ENCODE assay signal across 8 mouse cellular contexts in the genomic region with DNA sequence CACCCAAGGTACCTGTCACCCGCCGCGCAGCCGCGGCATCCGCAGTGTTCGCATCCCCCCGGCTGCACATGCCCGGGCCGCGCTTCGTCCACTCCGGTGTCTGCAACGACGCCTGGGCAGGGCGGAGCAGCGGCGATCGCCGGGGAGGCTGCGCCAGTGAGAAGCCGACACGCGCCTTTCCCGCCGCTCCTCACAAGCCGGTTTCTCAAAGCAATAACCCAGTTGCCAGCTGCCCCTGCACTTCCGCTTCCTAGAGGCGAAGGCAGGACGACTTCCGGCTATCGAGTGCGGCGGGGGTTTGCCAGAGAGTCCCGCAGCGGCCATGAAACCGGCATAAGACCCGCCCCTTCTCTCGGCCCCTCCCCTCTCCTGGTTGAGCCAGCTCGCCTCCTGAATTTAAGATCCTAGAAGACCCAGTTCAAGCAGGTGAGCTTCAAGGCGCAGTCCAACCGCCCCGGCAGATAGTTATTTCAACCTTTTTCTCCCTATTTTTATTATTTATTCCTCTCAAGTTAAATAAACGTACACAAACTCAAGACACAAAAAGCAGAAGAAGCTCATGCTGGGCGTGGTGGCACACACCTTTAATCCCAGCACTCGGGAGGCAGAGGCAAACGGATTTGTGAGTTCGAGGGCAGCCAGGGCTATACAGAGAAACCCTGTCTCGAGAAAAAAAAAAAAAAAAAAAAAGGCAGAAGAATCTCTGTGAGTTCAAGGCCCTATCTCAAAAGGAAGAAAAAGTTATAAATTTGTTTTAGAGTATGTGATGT. TPM values are rescaled to one million over a fixed set of nuclear protein-coding genes. Genes with fewer than 3 reads are reported as not detected.
DNase-seq lines count a peak whose midpoint lies in the region; ATAC-seq lines count a peak whose summit lies in the region.

A gene (minus strand): TSS at position 663 of the 770 bp plus-strand sequence.

- no peaks in the 10 kb centered on the region for H3K9me3 ChIP-seq in hindbrain, embryonic 15.5 days

- no peaks in the 10 kb centered on the region for H3K36me3 ChIP-seq in hindbrain, embryonic 15.5 days

- H3K9ac ChIP-seq in hindbrain, embryonic 15.5 days = peak within 1 kb of the TSS; percentile 64

- H3K27me3 ChIP-seq in hindbrain, embryonic 15.5 days = no peaks in the 10 kb centered on the region

- H3K4me2 ChIP-seq in hindbrain, embryonic 15.5 days = peak within 1 kb of the TSS; percentile 74

- H3K27ac ChIP-seq in hindbrain, embryonic 15.5 days (replicated peaks) = peak within 1 kb of the TSS; percentile 80

- H3K4me1 ChIP-seq in hindbrain, embryonic 15.5 days (replicated peaks) = peaks cover 21% of the 10 kb centered on the region

- WGBS in hindbrain, embryonic 15.5 days = 3% methylated on average over 48 of the region's 49 CpGs

- peak; percentile 92 for DNase-seq in T-cell, adult 2 months (ENCODE audit: low spot score)
- peak; percentile 91 to 93 for DNase-seq in cerebellum, postnatal 36 days
- DNase-seq in frontal cortex, postnatal 36 days (ENCODE audit: low spot score in 2 of 2) = peak; percentile 93 to 94
- peak; percentile 88 for DNase-seq in left cerebral cortex, adult 11 months (ENCODE audit: low spot score)
- DNase-seq in lung, postnatal 4 days = peak; percentile 94 to 96
- peak; percentile 92 for DNase-seq in retina, postnatal 7 days (ENCODE audit: low read depth, low spot score)
- DNase-seq in urinary bladder, adult 2 months (ENCODE audit: low spot score) = peak; percentile 76

- ATAC-seq in hindbrain, embryonic 15.5 days (ENCODE audit: low FRiP score, low read depth) = peak; percentile 98

- peak within 1 kb of the TSS; percentile 65 for H3K4me3 ChIP-seq in hindbrain, embryonic 15.5 days

RNA-seq across cellular contexts. Expression of the gene that starts here (rescaled TPM):
- polyA plus RNA-seq in hindbrain, embryonic 15.5 days (2015; fragmentation: Nextera tagmentation; extraction: Ambion mirVana) = 44.7 and 52.1 TPM in 2 replicates
- polyA plus RNA-seq in urinary bladder, adult 2 months (2012; rRNA removed) = 20.6 and 25.2 TPM in 2 replicates

Comparison
In these comparisons a context has a peak if more than half of its experiments do, and no peak if none do; other contexts are left out.
1. Peak in every context shown above with its lines: DNase-seq, ATAC-seq, H3K4me3 ChIP-seq and H3K27ac ChIP-seq.